Mouse (Mus musculus) brain, embryonic 18.5 days (tissue): ENCODE results near the gene Pitpnm1.

Source experiments
- DNase-seq: peaks from one replicate; pipeline ENCODE4 v3.0.0-alpha.2; 2012; ENCODE audit warnings: low read depth, low spot score

Gene Pitpnm1

DNA sequence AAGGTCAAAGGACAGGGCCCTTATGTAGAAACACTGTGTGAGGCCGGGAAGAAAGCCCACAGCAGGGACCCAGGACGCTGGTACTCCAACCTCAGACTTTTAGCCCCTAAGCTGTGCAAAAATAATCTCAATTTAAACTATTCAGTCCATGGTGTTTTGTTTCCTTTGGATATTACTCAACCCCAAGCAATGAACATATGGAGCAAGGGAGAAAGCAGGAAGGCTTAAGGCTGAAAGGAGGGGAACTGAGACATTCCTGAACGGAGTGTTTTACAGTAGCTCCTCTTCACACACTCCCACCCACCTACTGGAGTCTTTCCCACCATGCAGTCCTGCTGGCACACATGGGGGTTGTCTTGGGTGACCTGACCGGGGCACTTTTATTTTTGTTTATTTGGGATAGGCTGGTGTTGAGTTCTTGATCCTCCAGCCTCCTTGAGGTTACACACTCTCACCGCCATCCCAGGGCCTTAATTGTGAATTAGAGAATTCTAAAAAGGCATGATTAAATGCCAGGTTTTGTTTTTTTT, 5.0 kb upstream of the Pitpnm1 start:
- DNase-seq: no peak

GRCm38 (mm10) chr19:4095802-4096201, 4.0 kb upstream of the Pitpnm1 start:
- no peak for DNase-seq

DNA sequence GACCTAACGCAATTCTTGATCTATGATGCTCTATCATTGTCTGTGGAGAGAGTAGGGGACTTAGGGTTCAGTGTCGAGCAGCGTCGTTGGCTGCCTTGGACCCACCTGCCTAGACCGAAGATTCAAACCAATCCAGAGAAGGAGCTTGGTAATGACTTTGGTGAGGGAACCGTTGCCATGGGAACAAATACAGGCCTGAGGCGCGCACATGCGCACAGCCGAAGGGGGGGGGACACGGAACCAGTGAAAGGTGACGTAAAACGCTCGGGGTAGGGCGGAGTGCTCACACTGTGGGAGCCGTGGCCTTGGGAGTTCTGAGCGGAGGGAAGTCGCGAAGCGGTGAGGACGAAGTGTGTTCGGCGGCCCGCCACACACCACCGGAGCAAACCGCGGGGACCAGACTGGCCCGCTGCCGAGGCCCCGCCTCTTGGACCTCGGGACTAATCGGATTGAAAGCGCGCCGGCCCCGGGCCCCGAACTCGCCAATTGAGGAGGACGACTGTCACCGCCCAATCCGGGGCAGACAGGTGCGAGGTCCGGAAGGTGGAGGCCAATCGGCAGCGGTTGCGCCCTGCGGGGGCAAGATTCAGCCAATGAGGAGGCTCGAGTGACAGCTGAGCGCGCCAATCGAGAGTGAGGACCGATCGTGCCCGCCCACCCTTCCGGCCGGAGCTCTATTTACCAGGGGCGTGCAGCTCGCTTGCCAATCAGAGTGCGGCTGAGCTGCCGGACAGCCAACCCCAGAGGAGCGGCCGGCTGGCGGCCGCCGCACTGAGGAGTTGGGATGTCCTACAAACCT, 3.0 kb upstream of the Pitpnm1 start, which contains the start of gene Cdk2ap2:
Cdk2ap2 (plus strand) TSS at position 541 of the 799 bp plus-strand sequence.
- DNase-seq: peak; percentile 96

DNA sequence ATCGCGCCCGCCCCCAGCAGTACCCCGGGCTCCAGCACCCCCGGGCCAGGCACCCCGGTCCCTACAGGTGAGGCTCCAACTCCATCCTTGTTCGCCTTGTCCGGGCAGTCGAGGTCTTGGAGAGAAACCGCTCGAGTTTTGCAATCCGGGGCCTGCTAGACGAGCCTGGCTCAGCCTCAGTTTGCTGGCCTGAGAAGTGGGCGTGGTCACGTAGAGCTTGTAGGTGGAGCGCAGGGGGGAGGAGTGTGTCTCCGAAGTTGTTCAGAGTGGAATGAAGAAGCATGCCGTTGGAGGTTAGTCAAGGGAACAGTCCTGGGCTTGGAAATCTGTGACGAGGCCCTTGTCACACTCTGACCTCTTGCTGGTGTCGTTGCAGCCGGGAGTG, 2.4 kb upstream of the Pitpnm1 start:
- DNase-seq: no peak

DNA sequence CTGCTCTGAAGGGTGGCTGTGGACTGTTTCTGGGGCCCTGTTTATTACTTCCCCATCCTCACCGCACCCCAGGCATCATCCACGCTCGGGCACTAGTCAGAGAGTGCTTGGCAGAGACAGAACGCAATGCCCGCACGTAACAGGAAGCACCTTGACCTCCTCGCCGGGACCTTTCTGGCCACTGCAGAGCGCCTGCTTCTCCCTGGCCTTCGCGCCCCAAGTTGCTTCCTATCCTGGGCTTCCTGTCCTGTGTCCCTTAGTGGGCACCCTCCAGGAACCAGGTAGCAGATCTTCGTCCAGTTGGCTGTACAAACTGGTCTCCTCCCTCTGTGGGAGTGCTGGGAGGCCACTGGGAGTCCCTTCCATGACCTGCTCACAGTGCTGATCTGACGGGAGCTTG, 1.4 kb upstream of the Pitpnm1 start:
- DNase-seq: no peak

- no peak for DNase-seq
Measured at GRCm38 (mm10) chr19:4099056-4099455, 742 bp upstream of the Pitpnm1 start.

DNA sequence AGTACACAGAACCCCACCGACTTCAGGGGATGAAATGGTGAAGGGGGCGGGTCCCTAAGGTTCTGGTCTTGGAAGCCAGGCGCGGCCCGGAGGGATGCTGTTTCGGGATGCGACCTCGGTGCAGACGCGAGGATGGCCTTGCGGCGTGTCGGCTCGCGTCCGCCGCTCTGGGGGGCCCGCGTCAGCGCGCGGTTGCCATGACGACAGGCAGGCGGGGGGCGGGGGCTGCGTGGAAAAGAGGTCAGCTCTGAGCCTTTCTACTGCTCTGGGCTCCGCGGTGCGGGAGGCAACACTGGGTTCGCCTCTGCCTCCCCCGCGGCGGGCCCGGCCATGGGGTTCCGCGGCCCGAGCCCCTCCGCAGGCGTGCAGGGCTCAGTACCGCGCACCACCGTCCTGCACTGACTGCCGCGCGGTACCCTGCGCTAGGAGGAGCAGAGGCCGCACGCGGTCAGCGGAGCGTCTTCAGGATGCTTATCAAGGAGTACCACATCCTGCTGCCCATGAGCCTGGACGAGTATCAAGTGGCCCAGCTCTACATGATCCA, 992 bp downstream of the Pitpnm1 start:
- DNase-seq: no peak

DNA sequence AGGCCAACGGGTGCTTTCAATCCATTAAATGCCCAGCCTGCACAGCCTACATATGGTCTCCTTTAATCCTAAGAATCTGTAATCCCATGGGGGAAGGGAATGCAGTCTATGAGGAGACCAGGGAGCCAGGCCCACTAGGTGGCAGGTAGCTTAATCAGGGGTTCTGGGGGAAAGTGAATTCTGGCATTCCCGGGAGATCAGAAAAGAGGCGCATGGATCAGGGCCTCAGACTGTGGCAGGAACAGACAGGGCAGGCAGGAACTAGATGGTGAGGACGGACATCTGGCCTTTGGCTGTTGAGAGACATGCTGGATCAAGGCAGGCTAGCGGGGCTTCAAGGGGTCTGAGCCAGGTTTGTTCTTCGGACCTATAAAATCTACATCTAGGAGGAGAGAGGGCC, 1.7 kb downstream of the Pitpnm1 start:
- DNase-seq: no peak

GRCm38 (mm10) chr19:4102049-4102448, 2.3 kb downstream of the Pitpnm1 start:
- DNase-seq: no peak

GRCm38 (mm10) chr19:4102626-4103025, 2.8 kb downstream of the Pitpnm1 start:
- DNase-seq: no peak

DNA sequence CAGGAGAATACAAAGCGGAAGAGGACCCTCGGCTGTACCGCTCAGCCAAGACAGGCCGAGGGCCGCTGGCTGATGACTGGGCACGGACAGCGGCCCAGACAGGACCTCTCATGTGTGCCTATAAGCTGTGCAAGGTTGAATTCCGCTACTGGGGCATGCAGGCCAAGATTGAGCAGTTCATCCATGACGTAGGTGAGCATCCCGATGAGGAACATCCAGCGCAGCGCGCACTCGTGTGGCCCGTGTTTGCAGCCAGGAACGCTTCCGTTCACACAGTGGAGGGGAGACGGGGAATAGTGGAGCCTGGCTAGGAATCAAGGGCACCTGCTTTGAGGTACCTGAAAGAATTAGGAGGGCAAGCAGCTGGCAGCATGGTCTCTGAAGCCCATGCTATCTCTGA, 3.5 kb downstream of the Pitpnm1 start:
- no peak for DNase-seq

- DNase-seq: no peak
Measured at GRCm38 (mm10) chr19:4103792-4104191, 4.0 kb downstream of the Pitpnm1 start.

DNA sequence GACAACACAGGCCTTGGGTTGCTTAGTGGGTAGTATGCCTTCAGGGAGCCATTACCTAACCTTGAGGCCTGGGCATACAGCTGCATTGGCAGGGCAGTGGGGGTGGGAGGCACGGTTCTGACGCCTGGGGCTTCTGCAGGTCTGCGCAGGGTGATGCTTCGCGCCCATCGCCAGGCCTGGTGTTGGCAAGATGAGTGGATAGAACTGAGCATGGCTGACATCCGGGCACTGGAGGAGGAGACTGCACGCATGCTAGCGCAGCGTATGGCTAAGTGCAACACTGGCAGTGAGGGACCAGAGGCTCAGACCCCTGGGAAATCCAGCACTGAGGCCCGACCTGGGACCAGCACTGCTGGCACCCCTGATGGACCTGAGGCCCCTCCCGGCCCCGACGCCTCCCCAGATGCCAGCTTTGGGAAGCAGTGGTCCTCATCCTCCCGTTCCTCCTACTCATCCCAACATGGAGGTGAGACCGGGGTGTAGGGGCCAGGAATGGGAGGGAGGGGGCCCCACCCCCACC, 4.9 kb downstream of the Pitpnm1 start:
- no peak for DNase-seq

GRCm38 (mm10) chr19:4106654-4107053, 6.9 kb downstream of the Pitpnm1 start:
- no peak for DNase-seq

DNA sequence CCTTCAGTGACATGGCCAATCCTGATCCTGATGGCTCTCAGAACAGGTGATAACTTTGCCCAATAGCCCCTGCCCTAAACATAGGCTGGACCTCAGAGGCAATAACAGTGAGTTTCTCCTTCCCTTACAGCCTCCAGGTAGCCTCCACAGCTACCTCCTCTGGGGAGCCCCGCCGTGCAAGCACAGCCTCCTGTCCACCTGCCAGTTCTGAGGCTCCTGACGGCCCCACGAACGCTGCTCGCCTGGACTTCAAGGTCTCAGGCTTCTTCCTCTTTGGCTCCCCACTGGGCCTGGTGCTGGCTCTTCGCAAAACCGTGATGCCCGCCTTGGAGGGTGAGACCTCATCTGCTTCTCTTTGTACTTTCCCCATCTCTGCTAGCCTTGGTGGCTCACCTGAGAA, 8.7 kb downstream of the Pitpnm1 start:
- no peak for DNase-seq

- DNase-seq: no peak
Measured at GRCm38 (mm10) chr19:4112063-4112960, 12.5 kb downstream of the Pitpnm1 start.

GRCm38 (mm10) chr19:4113186-4113805, 13.5 kb downstream of the Pitpnm1 start:
- DNase-seq: no peak

DNA sequence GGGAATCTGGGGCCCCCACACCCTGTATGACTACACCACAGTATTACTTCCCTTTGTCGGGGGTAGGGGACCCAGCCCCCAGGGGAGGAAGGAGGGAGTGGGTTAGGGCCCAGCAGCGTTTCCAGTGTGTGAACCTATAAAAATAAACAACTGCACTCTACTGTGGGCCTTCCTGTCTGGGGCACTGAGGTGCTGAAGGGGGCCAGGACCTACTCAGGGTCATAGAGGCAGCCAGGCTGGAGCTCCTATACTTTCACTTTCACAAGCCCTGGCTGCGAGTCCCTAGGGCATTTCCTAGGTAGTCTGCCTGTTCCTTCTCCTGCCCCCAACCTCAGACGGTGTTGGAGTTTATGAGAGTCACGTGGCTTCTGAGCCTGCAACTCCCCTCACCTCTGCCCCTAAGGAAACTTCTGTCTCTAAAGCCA, 14.0 kb downstream of the Pitpnm1 start:
- no peak for DNase-seq

DNA sequence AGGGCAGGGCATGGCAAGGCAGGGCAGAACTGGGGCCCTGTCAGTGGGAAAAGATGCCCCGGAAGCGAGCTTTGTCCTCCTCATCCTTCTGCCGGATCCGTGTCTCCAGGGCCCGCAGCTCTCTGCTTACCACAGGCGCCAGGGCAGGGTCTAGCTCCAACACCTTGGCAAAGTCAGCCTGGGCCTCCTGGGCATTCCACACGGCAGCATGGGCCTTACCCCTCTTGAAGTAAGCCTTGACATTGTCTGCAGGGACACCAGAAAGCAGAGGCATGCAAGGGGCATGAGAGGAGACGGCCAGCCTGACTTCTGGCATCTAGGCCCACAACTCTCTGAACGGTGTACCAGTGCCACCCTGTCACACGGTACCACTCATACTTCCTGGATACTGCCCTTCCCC, 14.8 kb downstream of the Pitpnm1 start:
- no peak for DNase-seq

GRCm38 (mm10) chr19:4115144-4115543, 15.3 kb downstream of the Pitpnm1 start:
- no peak for DNase-seq

DNA sequence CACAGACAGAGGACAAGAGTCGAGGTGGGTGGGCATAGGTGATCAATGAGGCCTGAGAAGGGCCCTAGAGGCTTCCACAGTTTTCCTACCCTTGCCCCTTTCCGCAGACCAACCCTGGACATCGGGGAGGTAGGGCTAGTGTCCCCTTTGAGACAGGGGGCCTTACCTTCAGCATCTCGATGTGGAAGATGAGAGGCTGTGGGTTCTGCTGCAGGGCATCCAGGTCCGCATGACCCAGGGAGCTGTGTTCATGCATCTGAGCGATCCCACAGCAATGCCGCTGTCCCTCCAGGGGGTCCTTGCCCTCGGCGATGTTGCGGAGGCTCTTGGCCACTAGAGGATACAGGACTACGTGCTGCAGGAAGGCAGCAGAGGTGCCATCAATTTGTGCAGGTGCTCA, 16.0 kb downstream of the Pitpnm1 start:
- DNase-seq: no peak
